Mouse (Mus musculus) brain, embryonic 14.5 days (tissue): ENCODE data around the gene Zbtb16. TPM values are rescaled to one million over a fixed set of nuclear protein-coding genes. Genes with fewer than 3 reads are reported as not detected.

Experiments
- DNase-seq: peaks from one replicate; pipeline ENCODE4 v3.0.0-alpha.2; 2011; ENCODE audit warnings: low read depth
- CTCF ChIP-seq: fragments of 200-500 bp; IDR thresholded peaks from 2 replicates; pipeline ENCODE4 v1.5.1; 2012; ENCODE audit warnings: inconsistent platforms, mild to moderate bottlenecking, moderate library complexity, borderline replicate concordance; ENCODE audit not compliant: insufficient read depth, insufficient read length; ENCODE audit errors: extremely low read depth
- POLR2A ChIP-seq: fragments of 200-500 bp; IDR thresholded peaks from 2 replicates; pipeline ENCODE4 v1.6.1; 2012; ENCODE audit warnings: mild to moderate bottlenecking, inconsistent platforms, borderline replicate concordance; ENCODE audit not compliant: poor library complexity, insufficient read depth, insufficient read length, severe bottlenecking; ENCODE audit errors: extremely low read depth
- polyA plus RNA-seq: library from polyadenylated mRNA; depleted of rRNA; stranded (reverse); fragments of >200 nt; gene quantifications from 2 replicates; pipeline ENCODE4 v1.2.3, GENCODE M21; 2012

Zbtb16 gene
- polyA plus RNA-seq, 1 experiment, result 4.1 TPM

DNA sequence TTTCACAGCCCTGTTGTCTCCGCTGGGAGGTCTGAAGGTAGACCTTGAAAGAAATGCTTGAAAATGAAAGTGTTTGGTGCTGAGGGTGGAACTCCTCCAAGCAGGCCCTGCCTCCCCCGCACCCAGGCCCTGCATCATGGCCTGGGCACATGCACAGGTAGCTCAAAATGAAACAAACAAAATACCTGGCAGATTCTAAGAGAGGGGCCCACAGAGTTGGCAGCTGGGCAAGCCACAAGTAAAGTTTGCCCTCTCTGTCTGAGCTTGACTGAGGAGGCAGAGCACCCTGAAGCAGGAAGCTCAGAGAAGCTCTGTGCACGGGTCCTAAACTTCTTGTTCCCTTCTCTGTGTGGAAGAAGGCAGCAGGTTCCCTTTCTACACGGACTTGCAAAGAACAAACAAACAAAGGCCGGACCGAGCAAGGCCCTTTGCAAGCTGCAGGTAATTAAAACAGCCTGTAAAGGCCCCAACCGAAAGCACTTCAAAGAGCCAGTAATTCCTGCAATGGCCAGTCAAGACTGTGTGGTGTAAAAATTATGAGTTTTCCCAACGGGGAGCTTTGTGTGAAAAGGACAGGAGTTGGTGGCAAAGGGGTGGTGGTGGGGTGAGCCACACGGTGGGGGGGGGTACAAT, 80.5 kb downstream of the Zbtb16 start:
- TF ChIP-seq CTCF, result no peak
- TF ChIP-seq POLR2A, result no peak
- DNase-seq, result peak; percentile 58

- no peak for DNase-seq
- TF ChIP-seq CTCF, result no peak
- TF ChIP-seq POLR2A, result no peak
Measured at GRCm38 (mm10) chr9:48754418-48754817, 81.6 kb downstream of the Zbtb16 start.

GRCm38 (mm10) chr9:48753881-48754280, 82.1 kb downstream of the Zbtb16 start:
- TF ChIP-seq CTCF (no peak), POLR2A (no peak)
- DNase-seq, result no peak

GRCm38 (mm10) chr9:48751900-48752299, 84.1 kb downstream of the Zbtb16 start:
- TF ChIP-seq CTCF (no peak), POLR2A (no peak)
- DNase-seq, result no peak

DNA sequence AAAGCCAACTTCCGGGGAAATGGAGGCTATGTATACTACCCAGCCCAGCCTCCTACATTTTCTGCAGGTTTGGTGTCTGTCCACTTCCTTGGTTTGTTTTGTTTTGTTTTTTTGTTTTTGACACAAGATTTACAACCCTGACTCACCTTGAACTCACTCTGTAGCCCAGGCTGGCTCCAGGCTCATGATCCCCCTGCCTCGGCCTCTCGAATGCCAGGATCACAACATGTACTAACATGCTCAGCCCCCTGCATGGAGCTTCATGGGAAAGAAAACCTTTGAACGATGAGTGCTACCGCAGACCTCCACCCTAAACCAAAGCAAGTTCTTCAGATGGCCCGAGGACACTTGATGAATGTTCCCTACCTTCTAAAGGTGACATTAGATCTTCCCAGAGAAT, 86.4 kb downstream of the Zbtb16 start:
- DNase-seq, result no peak
- TF ChIP-seq CTCF (no peak), POLR2A (no peak)

GRCm38 (mm10) chr9:48749168-48749567, 86.9 kb downstream of the Zbtb16 start:
- DNase-seq, result no peak
- TF ChIP-seq POLR2A (no peak), CTCF (no peak)

- DNase-seq, result no peak
- TF ChIP-seq CTCF, result no peak
- no peak for TF ChIP-seq POLR2A
Measured at GRCm38 (mm10) chr9:48748761-48749160, 87.3 kb downstream of the Zbtb16 start.

GRCm38 (mm10) chr9:48748216-48748615, 87.8 kb downstream of the Zbtb16 start:
- TF ChIP-seq POLR2A (no peak), CTCF (no peak)
- no peak for DNase-seq

DNA sequence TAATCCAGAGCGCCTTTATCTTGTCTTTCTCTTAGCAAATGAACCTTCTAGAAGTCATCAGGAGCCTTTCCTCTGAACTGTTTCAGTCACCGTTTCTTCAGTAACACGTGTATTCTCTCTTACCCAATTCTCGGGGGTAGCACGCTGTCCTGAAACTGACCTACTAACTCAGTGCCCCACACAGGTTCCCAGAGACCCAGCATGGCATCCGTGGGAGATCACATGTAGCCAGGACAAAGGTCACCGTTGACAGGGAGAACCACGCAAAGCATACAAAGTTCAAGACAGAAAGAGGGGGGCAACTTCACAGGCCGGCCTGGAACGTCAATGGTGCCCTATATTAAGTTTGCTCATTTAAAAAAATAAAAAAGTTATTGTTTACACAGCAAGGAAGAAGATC, 89.5 kb downstream of the Zbtb16 start:
- TF ChIP-seq CTCF, result no peak
- TF ChIP-seq POLR2A, result no peak
- DNase-seq, result no peak

GRCm38 (mm10) chr9:48745347-48746119, 90.5 kb downstream of the Zbtb16 start:
- TF ChIP-seq POLR2A, result no peak
- no peak for DNase-seq

DNA sequence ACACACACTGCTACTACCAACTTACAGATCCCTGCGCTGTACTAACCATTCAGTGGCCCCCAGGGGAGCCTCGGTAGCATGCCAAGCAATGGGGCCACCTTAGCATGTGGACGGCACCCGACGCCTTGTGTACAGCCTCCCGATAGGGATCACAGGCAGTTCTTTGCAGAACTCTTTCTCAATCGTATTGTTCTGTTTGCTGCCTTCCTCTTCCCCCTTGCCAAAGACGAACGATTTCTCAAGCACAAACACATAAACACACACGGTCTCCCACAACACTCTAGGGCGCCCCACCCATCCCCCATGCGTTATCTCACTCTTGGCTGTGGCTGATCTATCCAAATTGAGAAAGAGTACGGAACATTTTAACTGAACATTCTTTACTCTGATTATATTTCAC, 91.1 kb downstream of the Zbtb16 start:
- no peak for TF ChIP-seq CTCF
- no peak for TF ChIP-seq POLR2A
- no peak for DNase-seq

- DNase-seq, result no peak
- no peak for TF ChIP-seq POLR2A
- no peak for TF ChIP-seq CTCF
Measured at GRCm38 (mm10) chr9:48744451-48744850, 91.6 kb downstream of the Zbtb16 start.
